Mouse (Mus musculus) kidney, embryonic 16.5 days (tissue): ENCODE measurements at regions not wholly inside any gene's neighbourhood (a gene's known extent, or its start where the extent isn't known, plus 50 kb on each side); places are given as distances from the start of the nearest gene placed in this dataset.

Experiments
- ATAC-seq: fragments of 200-750 bp; cut with Nextera tagmentation; 2 replicates; pipeline ENCODE4 v1.8.0; 2017; ENCODE audit warnings: moderate TSS enrichment; ENCODE audit not compliant: low FRiP score, low TSS enrichment
- H3K27ac ChIP-seq: fragments of 300-500 bp; sonication (generic); 2 replicates; pipeline ENCODE4 v1.5.1; 2014; ENCODE audit warnings: low read length
- H3K27me3 ChIP-seq: fragments of 300-500 bp; sonication (generic); 2 replicates; pipeline ENCODE4 v1.6.1; 2014; ENCODE audit warnings: low read length, control low read depth, mixed read lengths; ENCODE audit not compliant: insufficient read depth
- H3K36me3 ChIP-seq: fragments of 300-500 bp; sonication (generic); 2 replicates; pipeline ENCODE4 v1.6.1; 2014; ENCODE audit warnings: low read length, control low read depth, mixed read lengths; ENCODE audit not compliant: insufficient read depth
- H3K4me1 ChIP-seq: fragments of 300-500 bp; sonication (generic); 2 replicates; pipeline ENCODE4 v1.6.1; 2014; ENCODE audit warnings: low read length, control low read depth, mixed read lengths; ENCODE audit not compliant: insufficient read depth
- H3K4me2 ChIP-seq: fragments of 300-500 bp; sonication (generic); replicated peaks from 2 replicates; pipeline ENCODE4 v1.6.1; 2014; ENCODE audit warnings: low read depth, low read length
- H3K4me3 ChIP-seq: fragments of 300-500 bp; sonication (generic); 2 replicates; pipeline ENCODE4 v1.5.1; 2014; ENCODE audit warnings: mild to moderate bottlenecking, low read length
- H3K9ac ChIP-seq: fragments of 300-500 bp; sonication (generic); replicated peaks from 2 replicates; pipeline ENCODE4 v1.6.1; 2014; ENCODE audit warnings: low read length
- H3K9me3 ChIP-seq: fragments of 300-500 bp; sonication (generic); 2 replicates; pipeline ENCODE4 v1.6.1; 2016; ENCODE audit warnings: low read length, control low read depth
- whole genome bisulfite sequencing: fragments of 180-500 bp; shearing (Covaris S2); extraction: QIAGEN DNeasy Blood & Tissue Kit; methylation state at CpG from one replicate; pipeline ENCODE4 v1.1.7; 2014; 5-methylcytosine and 5-hydroxymethylcytosine counted together

DNA sequence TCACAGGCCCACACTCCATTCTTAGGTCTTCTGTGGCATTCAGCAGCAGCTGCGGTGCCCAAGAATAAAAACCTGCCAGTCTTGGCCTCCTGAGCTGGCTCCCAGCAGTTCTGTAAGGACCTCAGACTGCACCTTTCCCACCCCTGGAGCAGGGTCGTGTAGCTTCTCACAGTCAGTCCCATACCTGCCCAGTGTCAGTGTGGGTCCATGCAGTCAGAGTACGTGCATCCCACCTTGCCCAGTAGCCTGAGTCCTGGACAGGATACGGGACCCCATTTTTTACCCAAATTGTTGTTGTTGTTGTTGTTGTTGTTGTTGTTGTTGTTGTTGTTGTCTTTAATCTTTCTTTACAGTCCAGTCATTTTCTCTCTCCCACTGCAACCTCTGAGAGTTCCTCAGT is 6811.3 kb downstream of the 9330182O14Rik start:
- Histone ChIP-seq H3K27ac (no peak overlapping the region), H3K9ac (no peak overlapping the region), H3K4me3 (no peak overlapping the region), H3K36me3 (no peaks in the 10 kb centered on the region), H3K4me2 (no peak overlapping the region), H3K27me3 (no peaks in the 10 kb centered on the region), H3K4me1 (no peaks in the 10 kb centered on the region), H3K9me3 (no peaks in the 10 kb centered on the region)
- 0 out of 2 replicates have a peak, but pooled peaks have one; percentile 46 for ATAC-seq
- WGBS, result 91% methylated on average over 4 of the region's 4 CpGs

DNA sequence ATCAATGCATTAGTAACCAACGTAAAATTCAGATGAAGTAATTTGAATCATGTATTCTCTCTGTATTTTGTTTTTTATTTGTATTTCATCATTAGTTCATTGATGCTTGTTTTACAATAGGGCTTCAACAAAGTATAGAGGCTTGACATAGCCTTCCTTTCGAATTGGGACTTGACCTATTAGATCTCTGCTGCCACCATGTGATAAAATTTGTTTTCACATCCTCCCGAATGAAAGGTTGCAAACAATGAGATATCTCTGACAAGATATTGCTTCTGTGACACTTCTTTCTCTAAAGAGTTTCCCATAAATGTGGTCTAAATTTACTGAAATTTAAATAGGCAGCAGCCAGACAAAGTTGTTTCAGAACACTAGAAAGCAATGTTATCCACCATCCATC is 6856.0 kb downstream of the 9330182O14Rik start:
- Histone ChIP-seq H3K27me3 (no peaks in the 10 kb centered on the region), H3K4me3 (no peak overlapping the region), H3K4me1 (no peaks in the 10 kb centered on the region), H3K27ac (no peak overlapping the region), H3K9me3 (no peaks in the 10 kb centered on the region), H3K4me2 (no peak overlapping the region), H3K36me3 (no peaks in the 10 kb centered on the region), H3K9ac (no peak overlapping the region)
- WGBS, result 44% methylated on average over 3 of the region's 3 CpGs
- ATAC-seq, result no peak

DNA sequence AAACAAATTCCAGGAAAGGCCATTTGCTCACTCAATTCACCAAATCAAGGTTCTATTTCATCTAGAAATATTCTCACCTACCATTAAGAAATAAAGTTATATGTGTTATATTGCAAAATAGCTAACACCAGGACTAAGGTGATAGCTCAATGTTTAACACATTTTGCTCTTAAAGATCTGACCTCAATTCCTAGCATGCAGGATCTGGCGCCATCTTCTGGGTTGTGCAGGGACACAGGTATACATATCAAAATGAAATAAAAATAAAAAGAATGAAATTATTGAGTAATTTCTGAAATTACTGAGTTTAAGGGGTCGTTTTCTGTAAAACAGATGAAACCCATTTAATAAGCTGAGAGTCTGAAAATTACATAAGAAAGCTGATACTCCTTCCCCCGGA is 6862.9 kb downstream of the 9330182O14Rik start:
- no peaks in the 10 kb centered on the region for H3K4me1 ChIP-seq
- ATAC-seq, result no peak
- 53% methylated on average over 3 of the region's 3 CpGs for WGBS
- H3K9ac ChIP-seq, result no peak overlapping the region
- no peak overlapping the region for H3K4me3 ChIP-seq
- no peak overlapping the region for H3K4me2 ChIP-seq
- H3K27me3 ChIP-seq, result no peaks in the 10 kb centered on the region
- no peaks in the 10 kb centered on the region for H3K36me3 ChIP-seq
- no peak overlapping the region for H3K27ac ChIP-seq
- no peaks in the 10 kb centered on the region for H3K9me3 ChIP-seq
